Mouse (Mus musculus): Measurements from ENCODE around the gene Mecom.

- no peak for TF ChIP-seq GATA1 (IDR thresholded peaks at IDR 0.05; ENCODE audit: low read length)
- no peak for TF ChIP-seq TAL1 (IDR thresholded peaks at IDR 0.05; ENCODE audit: low read length)
Observed at GRCm38 (mm10) chr3:30464497-30464896, 83.3 kb downstream of the Mecom start.
